Mouse (Mus musculus) adrenal gland, postnatal 36 days (tissue): ENCODE results near the gene Hoxa10. TPM values are rescaled to one million over a fixed set of nuclear protein-coding genes. Genes with fewer than 3 reads are reported as not detected.

ENCODE experiments used
- DNase-seq, 2 experiments: peaks; one replicate each; pipeline ENCODE4 v3.0.0; 2021; ENCODE audit warnings: mixed read lengths in 1 of 2
- microRNA-seq: library from miRNA; unstranded; fragments of <30 nt; microRNA quantifications from one replicate; pipeline ENCODE4 v1.2.0, GENCODE M21; 2021
- total RNA-seq, 2 experiments: library from RNA; stranded (reverse); gene quantifications; 2 replicates each; pipeline ENCODE4 v1.2.3; 2021

Gene Hoxa10
- total RNA-seq, 2 experiments from 2014 or later = 0.20 to 0.30 TPM

DNA sequence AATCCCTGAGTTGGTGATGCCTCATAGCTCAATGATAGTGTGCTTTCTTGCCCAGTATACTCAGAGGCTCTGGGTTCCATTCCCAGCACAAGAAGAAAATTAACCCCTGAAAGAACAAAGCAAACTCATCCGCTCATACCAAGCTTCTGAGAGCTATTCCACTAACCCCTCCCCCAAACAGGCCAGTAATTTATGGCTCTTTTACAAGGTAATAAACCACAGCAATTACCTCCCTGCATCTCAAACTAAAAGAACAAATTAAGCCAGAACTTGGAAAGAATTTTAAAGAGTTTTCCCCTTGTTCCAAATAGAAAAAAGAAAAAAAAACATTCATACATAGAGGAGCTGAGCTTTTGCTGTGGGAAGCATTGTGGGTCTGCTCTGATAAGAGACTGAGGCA is 57.9 kb downstream of the Hoxa10 start:
- no peak for DNase-seq

DNA sequence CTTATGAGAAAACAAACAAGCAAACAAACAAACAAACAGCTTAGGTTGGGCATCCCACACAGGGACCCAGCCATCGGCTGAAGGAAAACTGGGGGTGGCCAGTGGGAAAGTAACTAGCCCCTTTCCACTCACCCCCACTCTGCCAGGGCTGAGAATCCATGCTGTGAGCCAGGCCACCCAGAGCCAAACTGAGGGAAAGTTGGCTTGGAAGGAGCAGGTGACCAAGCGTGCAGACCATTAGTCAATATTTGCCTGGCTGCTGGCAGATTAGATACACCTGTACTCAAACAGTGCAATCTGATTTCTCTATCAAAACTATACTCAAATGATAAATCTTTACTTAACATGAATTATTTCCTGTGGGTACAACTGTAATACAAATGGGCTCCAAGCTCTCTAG is 58.6 kb downstream of the Hoxa10 start:
- no peak for DNase-seq

Small RNA genes within 50 kb of the gene (microRNA-seq; reads per million reads assigned to microRNA genes)
- 227 reads per million, percentile 61 among the genes with 10 or more reads in this experiment for gene Mir196b

Other genes with a start within 250 kb of the Hoxa10 start
- 10 to 100 TPM; 46.8 to 50.6 TPM for gene Skap2, start 228.3 kb downstream of the Hoxa10 start, total RNA-seq
- under 1 TPM; 0.23 to 0.70 TPM for gene Hoxa1, start 82.5 kb downstream of the Hoxa10 start, total RNA-seq
- 1 to 10 TPM; 1.7 to 1.9 TPM for gene Hoxa2, start 76.0 kb downstream of the Hoxa10 start, total RNA-seq
- under 1 TPM; 0.10 to 0.40 TPM for gene 5730596B20Rik, start 63.4 kb downstream of the Hoxa10 start, total RNA-seq
- gene Hoxa4, start 49.1 kb downstream of the Hoxa10 start, total RNA-seq = 1 to 10 TPM; 2.6 to 3.1 TPM
- 10 to 100 TPM; 14.7 to 27.8 TPM for gene Hoxa5, start 36.3 kb downstream of the Hoxa10 start, total RNA-seq
- gene Hoxa6, start 32.1 kb downstream of the Hoxa10 start, total RNA-seq = 1 to 10 TPM; 2.5 to 4.6 TPM
- 1 to 10 TPM; 3.7 TPM for gene Hoxa3, start 27.5 kb downstream of the Hoxa10 start, total RNA-seq
- gene Gm28308, start 27.5 kb downstream of the Hoxa10 start, total RNA-seq = 1 to 10 TPM; 1.5 to 2.8 TPM
- gene Hoxa7, start 19.0 kb downstream of the Hoxa10 start, total RNA-seq = 10 to 100 TPM; 19.1 to 20.1 TPM
- gene Hoxa9, start 9.8 kb downstream of the Hoxa10 start, total RNA-seq = 1 to 10 TPM in 1 of 2 experiments, under 1 TPM in 1; 0.56 to 1.3 TPM
- not detected for gene Hoxa11, start 5.0 kb upstream of the Hoxa10 start, total RNA-seq
- not detected for gene Hoxa13, start 20.0 kb upstream of the Hoxa10 start, total RNA-seq
- gene Evx1, start 72.6 kb upstream of the Hoxa10 start, total RNA-seq = not detected